Mouse (Mus musculus) neutrophil, adult 59 days (primary cell): ENCODE results near the gene Prpf38b. TPM values are rescaled to one million over a fixed set of nuclear protein-coding genes. Genes with fewer than 3 reads are reported as not detected.

Source experiments
- total RNA-seq, 2 experiments: library from RNA; stranded (reverse); gene quantifications; 1 replicate in 1 of 2; 2 replicates in 1 of 2; pipeline ENCODE4 v1.2.4; 2023

The Prpf38b gene
- 10 to 100 TPM; 92.4 to 98.8 TPM for total RNA-seq

GRCm38 (mm10) chr3:108911548-108912413, at the start of gene Prpf38b:
Gene Prpf38b (minus strand): TSS chr3:108911727.

GRCm38 (mm10) chr3:108940001-108940633, 28.6 kb upstream of the Prpf38b start, which contains the start of gene Gm9857:
Gene Gm9857 (minus strand): TSS chr3:108940445.

GRCm38 (mm10) chr3:108939573-108939972, 28.0 kb upstream of the Prpf38b start, which contains the start of gene Henmt1:
Gene Henmt1 (plus strand): TSS chr3:108939873.

GRCm38 (mm10) chr3:108889908-108890307, 21.6 kb downstream of the Prpf38b start, which contains the start of gene Fndc7:
Gene Fndc7 (minus strand): TSS chr3:108890008.

Other genes with a start within 250 kb of the Prpf38b start
- gene Gpsm2, start 189.4 kb downstream of the Prpf38b start, total RNA-seq: 10 to 100 TPM; 15.7 to 26.1 TPM
- gene Aknad1, start 172.1 kb downstream of the Prpf38b start, total RNA-seq: under 1 TPM in 1 of 2 experiments, not detected in 1; 0.16 TPM
- gene Stxbp3, start 71.2 kb downstream of the Prpf38b start, total RNA-seq: 10 to 100 TPM; 41.8 to 53.1 TPM
- gene Fndc7, start 21.7 kb downstream of the Prpf38b start, total RNA-seq: under 1 TPM in 1 of 2 experiments, not detected in 1; 0.46 TPM
- not detected for gene Henmt1, start 28.1 kb upstream of the Prpf38b start, total RNA-seq
- not detected for gene Gm9857, start 28.7 kb upstream of the Prpf38b start, total RNA-seq
- 10 to 100 TPM; 12.8 to 18.1 TPM for gene Fam102b, start 115.9 kb upstream of the Prpf38b start, total RNA-seq
- gene Slc25a54, start 168.7 kb upstream of the Prpf38b start, total RNA-seq: not detected
- 10 to 100 TPM; 68.9 TPM for gene Slc25a24, start 211.4 kb upstream of the Prpf38b start, total RNA-seq